ENCODE assay signal across 8 mouse cellular contexts in genomic region chr11:32642899-32643886, GRCm38 (mm10). TPM values are rescaled to one million over a fixed set of nuclear protein-coding genes. Genes with fewer than 3 reads are reported as not detected.
DNase-seq lines count a peak whose midpoint lies in the region; ATAC-seq lines count a peak whose summit lies in the region.

No protein-coding gene starts in this region.

- peaks cover 4% of the 10 kb centered on the region for H3K36me3 ChIP-seq in erythroblast, embryonic 14.5 days (ENCODE audit: control insufficient read depth)
- no peaks in the 10 kb centered on the region for H3K36me3 ChIP-seq in forebrain, embryonic 13.5 days (ENCODE audit: poor library complexity, severe bottlenecking)
- H3K36me3 ChIP-seq in intestine, embryonic 14.5 days (ENCODE audit: control insufficient read depth, insufficient read depth, low read length) = no peaks in the 10 kb centered on the region
- H3K36me3 ChIP-seq in megakaryocyte, embryonic 14.5 days (replicated peaks; ENCODE audit: low read length) = peaks cover 18% of the 10 kb centered on the region

- H3K27ac ChIP-seq in forebrain, embryonic 13.5 days = peak overlapping the region; percentile 99
- peak overlapping the region; percentile 98 for H3K27ac ChIP-seq in intestine, embryonic 14.5 days (ENCODE audit: low read depth)

- under 1% methylated on average over 50 of the region's 54 CpGs for WGBS in forebrain, embryonic 13.5 days
- under 1% methylated on average over 53 of the region's 54 CpGs for WGBS in intestine, embryonic 14.5 days

- peaks cover 46% of the 10 kb centered on the region for H3K4me1 ChIP-seq in erythroblast, embryonic 14.5 days (ENCODE audit: control insufficient read depth)
- peaks cover 25% of the 10 kb centered on the region for H3K4me1 ChIP-seq in forebrain, embryonic 13.5 days
- peaks cover 13% of the 10 kb centered on the region for H3K4me1 ChIP-seq in intestine, embryonic 14.5 days (replicated peaks; ENCODE audit: control insufficient read depth, insufficient read depth, low read length)
- H3K4me1 ChIP-seq in megakaryocyte, embryonic 14.5 days = peaks cover 60% of the 10 kb centered on the region

- peak overlapping the region; percentile 97 for H3K9ac ChIP-seq in forebrain, embryonic 13.5 days
- H3K9ac ChIP-seq in intestine, embryonic 14.5 days (ENCODE audit: low read length) = peak overlapping the region; percentile 96

- H3K27me3 ChIP-seq in erythroblast, embryonic 14.5 days (ENCODE audit: control insufficient read depth) = no peaks in the 10 kb centered on the region
- H3K27me3 ChIP-seq in forebrain, embryonic 13.5 days = no peaks in the 10 kb centered on the region
- no peaks in the 10 kb centered on the region for H3K27me3 ChIP-seq in intestine, embryonic 14.5 days (replicated peaks; ENCODE audit: control insufficient read depth, insufficient read depth, low read length)
- no peaks in the 10 kb centered on the region for H3K27me3 ChIP-seq in megakaryocyte, embryonic 14.5 days (replicated peaks)

- H3K9me3 ChIP-seq in erythroblast, embryonic 14.5 days (ENCODE audit: control insufficient read depth, low read length) = no peaks in the 10 kb centered on the region
- H3K9me3 ChIP-seq in forebrain, embryonic 13.5 days (replicated peaks) = no peaks in the 10 kb centered on the region
- no peaks in the 10 kb centered on the region for H3K9me3 ChIP-seq in intestine, embryonic 14.5 days (ENCODE audit: control insufficient read depth, low read length)
- no peaks in the 10 kb centered on the region for H3K9me3 ChIP-seq in megakaryocyte, embryonic 14.5 days

- DNase-seq in thymus, adult 18-20 months = peak; percentile 37 to 50
- DNase-seq in thymus, postnatal 36 days = no peak
- DNase-seq in intestine, embryonic 14.5 days (ENCODE audit: low spot score) = peak; percentile 78
- DNase-seq in thymus, postnatal 14 days = peak; percentile 40

- peak overlapping the region; percentile 95 for H3K4me3 ChIP-seq in erythroblast, embryonic 14.5 days (replicated peaks)
- H3K4me3 ChIP-seq in forebrain, embryonic 13.5 days = peak overlapping the region; percentile 95
- H3K4me3 ChIP-seq in intestine, embryonic 14.5 days (ENCODE audit: low read depth, low read length) = peak overlapping the region; percentile 57
- H3K4me3 ChIP-seq in megakaryocyte, embryonic 14.5 days (replicated peaks) = peak overlapping the region; percentile 97

- H3K4me2 ChIP-seq in forebrain, embryonic 13.5 days = peak overlapping the region; percentile 88
- peak overlapping the region; percentile 96 for H3K4me2 ChIP-seq in intestine, embryonic 14.5 days (ENCODE audit: low read length)

- ATAC-seq in erythroblast, adult 5-6 weeks (replicated peaks; ENCODE audit: low FRiP score, poor library complexity, severe bottlenecking) = no peak
- peak; percentile 61 for ATAC-seq in forebrain, embryonic 13.5 days
- ATAC-seq in intestine, embryonic 14.5 days (replicated peaks; ENCODE audit: low FRiP score, low TSS enrichment, low read depth) = peak; percentile 72; the same call in 1 of the 2 replicates

RNA-seq across cellular contexts. Expression of gene Fbxw11, which starts 0.7 kb away (rescaled TPM):
- polyA plus RNA-seq in erythroblast, embryonic 14.5 days (2012) = 0.28 and 0.35 TPM in 2 replicates
- 11.7 and 17.1 TPM in 2 replicates for total RNA-seq in erythroblast, adult 5-6 weeks (2015; ENCODE audit: low replicate concordance)
- total RNA-seq in erythroblast, adult 5-6 weeks (2017; ENCODE audit: low replicate concordance) = 10.7 and 12.9 TPM in 2 replicates
- 99.2 and 108 TPM in 2 replicates for polyA plus RNA-seq in forebrain, embryonic 13.5 days (2015; fragmentation: Nextera tagmentation; extraction: Ambion mirVana)
- 69.2 and 72.1 TPM in 2 replicates for polyA plus RNA-seq in intestine, embryonic 14.5 days (2014; fragmentation: Nextera tagmentation; extraction: Ambion mirVana)
- polyA plus RNA-seq in megakaryocyte, embryonic 14.5 days (2012; ENCODE audit: insufficient read depth, low replicate concordance) = 2.9 and 13.1 TPM in 2 replicates

Comparison
In these comparisons a context has a peak if more than half of its experiments do, and no peak if none do; other contexts are left out.
1. DNase-seq: peak in thymus, adult 18-20 months (2 of 2), intestine, embryonic 14.5 days (single experiment) and thymus, postnatal 14 days (single experiment); none in thymus, postnatal 36 days (0 of 2).
2. Peak in every context shown above with its lines, with median percentiles within 50 percentile points of each other: H3K4me3 ChIP-seq.